Mouse (Mus musculus) G1E (cell line): ENCODE measurements around the gene Ubtd2. TPM values are rescaled to one million over a fixed set of nuclear protein-coding genes. Genes with fewer than 3 reads are reported as not detected.

Experiments used
- ATAC-seq: 2 replicates; pipeline ENCODE4 v1.8.0; 2016; ENCODE audit warnings: mild to moderate bottlenecking; ENCODE audit not compliant: insufficient number of reproducible peaks, poor library complexity, low FRiP score, severe bottlenecking; ENCODE audit errors: extremely low read depth
- DNase-seq: peaks from one replicate; pipeline ENCODE4 v3.0.0; 2012; ENCODE audit warnings: low spot score
- H3K27me3 ChIP-seq: 2 replicates; pipeline ENCODE4 v1.6.1; 2012; ENCODE audit warnings: mild to moderate bottlenecking, low read length, inconsistent platforms; ENCODE audit not compliant: insufficient read depth
- H3K36me3 ChIP-seq: replicated peaks from 2 replicates; pipeline ENCODE3; 2012; ENCODE audit warnings: mild to moderate bottlenecking, inconsistent platforms
- H3K4me1 ChIP-seq: 2 replicates; pipeline ENCODE4 v1.6.1; 2012; ENCODE audit warnings: low read depth, low read length, inconsistent platforms, mixed read lengths; ENCODE audit not compliant: insufficient read depth
- H3K4me3 ChIP-seq: 2 replicates; pipeline ENCODE4 v1.5.1; 2012; ENCODE audit warnings: low read depth, mild to moderate bottlenecking, inconsistent platforms, low read length, moderate library complexity, mixed read lengths
- H3K9me3 ChIP-seq: replicated peaks from 2 replicates; pipeline ENCODE4 v1.6.1; 2012; ENCODE audit warnings: inconsistent platforms
- CTCF ChIP-seq: IDR thresholded peaks from 2 replicates; pipeline ENCODE4 v1.5.1; 2012; ENCODE audit warnings: low read depth, low read length, inconsistent platforms, mixed read lengths
- GATA1 ChIP-seq: IDR thresholded peaks from 2 replicates; pipeline ENCODE4 v1.6.1; 2012; ENCODE audit warnings: borderline replicate concordance, low read length, inconsistent platforms, mixed read lengths
- GATA2 ChIP-seq: IDR thresholded peaks from 2 replicates; pipeline ENCODE4 v1.6.1; 2012; ENCODE audit warnings: low read depth, low read length, inconsistent platforms, borderline replicate concordance
- POLR2AphosphoS5 ChIP-seq: IDR thresholded peaks from 2 replicates; pipeline ENCODE4 v1.6.1; 2012; ENCODE audit warnings: low read depth, low read length, inconsistent platforms; ENCODE audit not compliant: insufficient replicate concordance
- TAL1 ChIP-seq: conservative IDR thresholded peaks from 2 replicates; pipeline ENCODE4 v1.6.1; 2012; ENCODE audit warnings: low read depth, low read length, inconsistent platforms, mixed read lengths
- polyA plus RNA-seq: library from polyadenylated mRNA; stranded (reverse); fragments of >175 nt; gene quantifications from 2 replicates; pipeline ENCODE4 v1.2.3, GENCODE M21; 2012
- total RNA-seq, 2 experiments: library from RNA; stranded (forward) in 1 of 2; stranded (reverse) in 1 of 2; fragments of 200-1000 nt in 1 of 2; fragments of >200 nt in 1 of 2; fragmentation: Nextera tagmentation in 1 of 2; gene quantifications; 2 replicates each; pipeline ENCODE4 v1.2.3; 2014 to 2017

The Ubtd2 gene
- total and polyA plus RNA-seq, 3 experiments, result 0.11 to 0.29 TPM; not detected in 1

DNA sequence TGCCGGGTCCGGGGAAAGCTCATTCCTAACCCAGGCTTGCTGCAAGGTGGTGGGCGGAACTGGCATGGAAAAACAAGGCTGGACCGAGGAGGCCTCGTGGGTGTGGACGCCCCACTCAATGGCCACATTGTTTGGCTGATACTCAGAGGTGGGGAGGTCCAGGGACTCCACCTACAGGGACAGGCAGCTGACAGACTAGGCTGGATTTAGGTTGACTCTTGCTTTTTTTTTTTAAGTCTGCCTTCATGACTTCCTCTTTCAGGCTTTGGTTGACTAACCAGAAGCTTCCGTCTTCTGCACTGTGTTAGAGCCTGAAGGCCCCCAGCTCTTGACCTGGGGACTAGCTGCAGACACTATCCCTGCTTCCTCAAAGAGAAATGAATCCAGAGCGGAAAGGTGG is 109.9 kb downstream of the Ubtd2 start:
- H3K4me1 ChIP-seq, result peaks cover 65% of the 10 kb centered on the region
- DNase-seq, result peak; percentile 53

DNA sequence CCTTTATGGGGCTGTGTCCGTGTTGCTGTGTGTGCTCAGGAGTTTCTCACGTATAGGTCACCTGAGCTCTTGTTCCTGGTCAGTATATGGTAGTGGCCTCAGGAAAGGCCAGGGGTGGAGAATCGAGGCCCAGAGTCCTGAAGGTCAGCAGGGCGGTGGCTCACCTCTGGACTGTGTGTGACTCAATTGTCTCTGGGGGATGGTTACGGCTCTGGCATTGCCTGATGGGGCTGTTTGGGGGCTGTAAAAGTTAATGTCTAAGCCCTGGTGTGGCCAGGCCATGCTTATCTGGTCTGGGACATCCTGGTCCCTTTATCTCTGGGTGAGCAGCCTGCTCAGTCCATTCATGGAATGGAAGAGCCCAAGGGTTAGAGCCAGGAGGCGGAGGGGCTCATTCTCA is 111.0 kb downstream of the Ubtd2 start:
- Histone ChIP-seq H3K36me3 (peaks cover 46% of the 10 kb centered on the region), H3K4me3 (no peak overlapping the region), H3K9me3 (no peaks in the 10 kb centered on the region), H3K27me3 (no peaks in the 10 kb centered on the region), H3K4me1 (peaks cover 62% of the 10 kb centered on the region)
- DNase-seq, result no peak
- no peak for TF ChIP-seq GATA2
- TF ChIP-seq POLR2AphosphoS5, result no peak
- no peak for TF ChIP-seq CTCF
- TF ChIP-seq GATA1, result no peak
- no peak; the same call in 1 of the 2 replicates for TF ChIP-seq TAL1
- no peak for ATAC-seq

More for the DNA sequence above, 109.9 kb downstream of the Ubtd2 start:
- Histone ChIP-seq H3K36me3 (peaks cover 53% of the 10 kb centered on the region), H3K27me3 (no peaks in the 10 kb centered on the region), H3K4me3 (peak overlapping the region; percentile 28; the same call in 1 of the 2 replicates), H3K9me3 (no peaks in the 10 kb centered on the region)
- peak; percentile 66 for ATAC-seq
- no peak for TF ChIP-seq GATA1
- TF ChIP-seq TAL1, result no peak
- TF ChIP-seq GATA2, result no peak
- TF ChIP-seq POLR2AphosphoS5, result no peak
- no peak for TF ChIP-seq CTCF

Other genes starting within 250 kb of the Ubtd2 start
- 9.2 and 20.0 TPM in 2 replicates for gene Snrnp25, start 250.0 kb upstream of the Ubtd2 start, total RNA-seq (2014; fragmentation: Nextera tagmentation)
- 62.5 and 68.7 TPM in 2 replicates for gene Snrnp25, start 250.0 kb upstream of the Ubtd2 start, total RNA-seq (2017)
- 65.6 and 74.4 TPM in 2 replicates for gene Snrnp25, start 250.0 kb upstream of the Ubtd2 start, polyA plus RNA-seq
- 0.19 and 0.30 TPM in 2 replicates for gene Rhbdf1, start 233.1 kb upstream of the Ubtd2 start, total RNA-seq (2014; fragmentation: Nextera tagmentation)
- 0.46 and 2.5 TPM in 2 replicates for gene Rhbdf1, start 233.1 kb upstream of the Ubtd2 start, total RNA-seq (2017)
- 0.91 and 2.1 TPM in 2 replicates for gene Rhbdf1, start 233.1 kb upstream of the Ubtd2 start, polyA plus RNA-seq
- gene Mpg, start 228.9 kb upstream of the Ubtd2 start, total RNA-seq (2014; fragmentation: Nextera tagmentation), result 13.7 and 22.0 TPM in 2 replicates
- gene Mpg, start 228.9 kb upstream of the Ubtd2 start, total RNA-seq (2017), result 12.7 and 17.0 TPM in 2 replicates
- gene Mpg, start 228.9 kb upstream of the Ubtd2 start, polyA plus RNA-seq, result 13.4 and 14.2 TPM in 2 replicates
- gene Nprl3, start 187.7 kb upstream of the Ubtd2 start, total RNA-seq (2014; fragmentation: Nextera tagmentation), result 90.6 and 121 TPM in 2 replicates
- gene Nprl3, start 187.7 kb upstream of the Ubtd2 start, total RNA-seq (2017), result 26.3 and 27.0 TPM in 2 replicates
- gene Nprl3, start 187.7 kb upstream of the Ubtd2 start, polyA plus RNA-seq, result 106 and 134 TPM in 2 replicates
- gene Hba-x, start 179.0 kb upstream of the Ubtd2 start, total RNA-seq (2014; fragmentation: Nextera tagmentation), result not detected in 2 replicates
- not detected in 2 replicates for gene Hba-x, start 179.0 kb upstream of the Ubtd2 start, total RNA-seq (2017)
- 0.09 TPM in 1 of 2 replicates, not detected in the other for gene Hba-x, start 179.0 kb upstream of the Ubtd2 start, polyA plus RNA-seq
- gene Hba-a1, start 171.9 kb upstream of the Ubtd2 start, total RNA-seq (2014; fragmentation: Nextera tagmentation), result 230 and 2,260 TPM in 2 replicates
- gene Hba-a1, start 171.9 kb upstream of the Ubtd2 start, total RNA-seq (2017), result 242 and 325 TPM in 2 replicates
- gene Hba-a1, start 171.9 kb upstream of the Ubtd2 start, polyA plus RNA-seq, result 3,927 and 4,410 TPM in 2 replicates
- gene Hbq1b, start 168.4 kb upstream of the Ubtd2 start, total RNA-seq (2014; fragmentation: Nextera tagmentation), result 9.1 and 11.6 TPM in 2 replicates
- gene Hbq1b, start 168.4 kb upstream of the Ubtd2 start, total RNA-seq (2017), result 0.41 and 0.87 TPM in 2 replicates
- 0.70 and 0.87 TPM in 2 replicates for gene Hbq1b, start 168.4 kb upstream of the Ubtd2 start, polyA plus RNA-seq
- 268 and 4,240 TPM in 2 replicates for gene Hba-a2, start 158.9 kb upstream of the Ubtd2 start, total RNA-seq (2014; fragmentation: Nextera tagmentation)
- 683 and 890 TPM in 2 replicates for gene Hba-a2, start 158.9 kb upstream of the Ubtd2 start, total RNA-seq (2017)
- 1,087 and 1,500 TPM in 2 replicates for gene Hba-a2, start 158.9 kb upstream of the Ubtd2 start, polyA plus RNA-seq
- gene Hbq1a, start 155.3 kb upstream of the Ubtd2 start, total RNA-seq (2014; fragmentation: Nextera tagmentation), result not detected in 2 replicates
- not detected in 2 replicates for gene Hbq1a, start 155.3 kb upstream of the Ubtd2 start, total RNA-seq (2017)
- not detected in 2 replicates for gene Hbq1a, start 155.3 kb upstream of the Ubtd2 start, polyA plus RNA-seq
- not detected in 2 replicates for gene Sh3pxd2b, start 107.5 kb upstream of the Ubtd2 start, total RNA-seq (2014; fragmentation: Nextera tagmentation)
- 0.12 and 0.16 TPM in 2 replicates for gene Sh3pxd2b, start 107.5 kb upstream of the Ubtd2 start, total RNA-seq (2017)
- not detected in 2 replicates for gene Sh3pxd2b, start 107.5 kb upstream of the Ubtd2 start, polyA plus RNA-seq
- gene Efcab9, start 76.7 kb downstream of the Ubtd2 start, total RNA-seq (2014; fragmentation: Nextera tagmentation), result 1.4 and 4.6 TPM in 2 replicates
- 3.5 and 5.5 TPM in 2 replicates for gene Efcab9, start 76.7 kb downstream of the Ubtd2 start, total RNA-seq (2017)
- gene Efcab9, start 76.7 kb downstream of the Ubtd2 start, polyA plus RNA-seq, result 0.12 TPM in 1 of 2 replicates, not detected in the other
- gene Stk10, start 77.9 kb downstream of the Ubtd2 start, total RNA-seq (2014; fragmentation: Nextera tagmentation), result 31.0 and 31.4 TPM in 2 replicates
- gene Stk10, start 77.9 kb downstream of the Ubtd2 start, total RNA-seq (2017), result 47.5 and 52.1 TPM in 2 replicates
- gene Stk10, start 77.9 kb downstream of the Ubtd2 start, polyA plus RNA-seq, result 30.1 and 36.0 TPM in 2 replicates
- 32.6 and 39.8 TPM in 2 replicates for gene Fbxw11, start 187.4 kb downstream of the Ubtd2 start, total RNA-seq (2014; fragmentation: Nextera tagmentation)
- gene Fbxw11, start 187.4 kb downstream of the Ubtd2 start, total RNA-seq (2017), result 51.4 and 53.7 TPM in 2 replicates
- gene Fbxw11, start 187.4 kb downstream of the Ubtd2 start, polyA plus RNA-seq, result 16.9 and 24.0 TPM in 2 replicates